Mouse (Mus musculus) CH12.LX (cell line): Measurements from ENCODE around the gene Ccr10. TPM values are rescaled to one million over a fixed set of nuclear protein-coding genes. Genes with fewer than 3 reads are reported as not detected.

Experiments
- DNase-seq: peaks from one replicate; pipeline ENCODE4 v3.0.0-alpha.2; 2013; ENCODE audit errors: extremely low read depth
- H3K27ac ChIP-seq: 2 replicates; pipeline ENCODE4 v1.5.1; 2012; ENCODE audit warnings: low read depth, mild to moderate bottlenecking, control low read depth, moderate library complexity; ENCODE audit not compliant: insufficient read depth
- H3K27me3 ChIP-seq: replicated peaks from 2 replicates; pipeline ENCODE3; 2012; ENCODE audit warnings: inconsistent platforms
- H3K36me3 ChIP-seq, 2 experiments: replicated peaks in 1 of 2; 2 replicates each; pipeline versions ENCODE3 to v1.6.1; 2012; ENCODE audit warnings: inconsistent platforms in 1 of 2, low read length in 1 of 2, mild to moderate bottlenecking in 1 of 2, mixed read lengths in 1 of 2, moderate library complexity in 1 of 2; ENCODE audit not compliant: control insufficient read depth in 1 of 2, insufficient read depth in 1 of 2
- H3K4me1 ChIP-seq, 2 experiments: 2 replicates each; pipeline ENCODE4 v1.6.1; 2012; ENCODE audit warnings: inconsistent platforms in 1 of 2, moderate library complexity in 1 of 2; ENCODE audit not compliant: insufficient read depth in 2 of 2, control insufficient read depth in 1 of 2
- H3K4me2 ChIP-seq: 2 replicates; pipeline ENCODE4 v1.6.1; 2012; ENCODE audit warnings: low read depth, mild to moderate bottlenecking, control low read depth; ENCODE audit not compliant: poor library complexity, insufficient read depth, severe bottlenecking
- H3K4me3 ChIP-seq, 3 experiments: fragments of 150-350 bp in 1 of 3; sonication (generic) in 1 of 3; replicated peaks in 1 of 3; 2 replicates each; pipeline versions ENCODE3 to v1.5.1; 2011 to 2012; ENCODE audit warnings: low read depth in 2 of 3, low read length in 2 of 3, mild to moderate bottlenecking in 2 of 3, moderate library complexity in 2 of 3, control low read depth in 1 of 3, improper control_type of control experiment in 1 of 3, inconsistent platforms in 1 of 3, mixed read lengths in 1 of 3; ENCODE audit not compliant: poor library complexity in 1 of 3
- H3K79me2 ChIP-seq: replicated peaks from 2 replicates; pipeline ENCODE4 v1.6.1; 2012; ENCODE audit warnings: mild to moderate bottlenecking, moderate library complexity; ENCODE audit not compliant: control insufficient read depth, poor library complexity, insufficient read depth, severe bottlenecking; ENCODE audit errors: extremely low read depth
- H3K9ac ChIP-seq: 2 replicates; pipeline ENCODE4 v1.6.1; 2012; ENCODE audit warnings: low read depth, mild to moderate bottlenecking, control low read depth, moderate library complexity; ENCODE audit not compliant: insufficient read depth
- H3K9me3 ChIP-seq: replicated peaks from 2 replicates; pipeline ENCODE3; 2012; ENCODE audit warnings: low read length, inconsistent platforms, mixed read lengths
- BHLHE40 ChIP-seq: IDR thresholded peaks from 2 replicates; pipeline ENCODE4 v1.6.1; 2011; ENCODE audit warnings: mild to moderate bottlenecking, low read depth, low read length, improper control_type of control experiment
- CHD2 ChIP-seq: IDR thresholded peaks from 2 replicates; pipeline ENCODE4 v1.6.1; 2011; ENCODE audit warnings: low read length, improper control_type of control experiment
- EP300 ChIP-seq: IDR thresholded peaks from 2 replicates; pipeline ENCODE4 v1.6.1; 2011; ENCODE audit warnings: low read length, improper control_type of control experiment
- ETS1 ChIP-seq: conservative IDR thresholded peaks from 2 replicates; pipeline ENCODE4 v1.6.1; 2012; ENCODE audit warnings: low read depth, mild to moderate bottlenecking, inconsistent platforms, low read length, improper control_type of control experiment, moderate library complexity
- HCFC1 ChIP-seq: IDR thresholded peaks from 2 replicates; pipeline ENCODE4 v1.6.1; 2012; ENCODE audit warnings: low read depth, mild to moderate bottlenecking, inconsistent platforms, low read length, improper control_type of control experiment
- KAT2A ChIP-seq: IDR thresholded peaks from 2 replicates; pipeline ENCODE4 v1.6.1; 2012; ENCODE audit warnings: low read length, improper control_type of control experiment, inconsistent platforms; ENCODE audit not compliant: insufficient replicate concordance
- MAZ ChIP-seq: IDR thresholded peaks from 2 replicates; pipeline ENCODE4 v1.6.1; 2012; ENCODE audit warnings: low read depth, mild to moderate bottlenecking, inconsistent platforms, low read length, improper control_type of control experiment, moderate library complexity
- MEF2A ChIP-seq: IDR thresholded peaks from 2 replicates; pipeline ENCODE4 v1.6.1; 2014; ENCODE audit warnings: low read depth, mild to moderate bottlenecking, inconsistent platforms, low read length, improper control_type of control experiment, borderline replicate concordance
- MYC ChIP-seq: IDR thresholded peaks from 2 replicates; pipeline ENCODE4 v1.6.1; 2011; ENCODE audit warnings: low read depth, mild to moderate bottlenecking, improper control_type of control experiment, low read length
- NRF1 ChIP-seq: IDR thresholded peaks from 2 replicates; pipeline ENCODE4 v1.6.1; 2014; ENCODE audit warnings: low read depth, mild to moderate bottlenecking, inconsistent platforms, low read length, improper control_type of control experiment, moderate library complexity
- POLR2AphosphoS2 ChIP-seq: IDR thresholded peaks from 2 replicates; pipeline ENCODE4 v1.6.1; 2011; ENCODE audit warnings: low read depth, low read length, improper control_type of control experiment
- RAD21 ChIP-seq: IDR thresholded peaks from 2 replicates; pipeline ENCODE4 v1.6.1; 2011; ENCODE audit warnings: low read depth, mild to moderate bottlenecking, low read length, improper control_type of control experiment, moderate library complexity
- SMC3 ChIP-seq: IDR thresholded peaks from 2 replicates; pipeline ENCODE4 v1.6.1; 2011; ENCODE audit warnings: low read depth, low read length, improper control_type of control experiment
- TBP ChIP-seq: conservative IDR thresholded peaks from 2 replicates; pipeline ENCODE4 v1.6.1; 2011; ENCODE audit warnings: low read depth, low read length, improper control_type of control experiment
- TCF12 ChIP-seq: IDR thresholded peaks from 2 replicates; pipeline ENCODE4 v1.6.1; 2014; ENCODE audit warnings: low read depth, mild to moderate bottlenecking, inconsistent platforms, low read length, improper control_type of control experiment
- UBTF ChIP-seq: IDR thresholded peaks from 2 replicates; pipeline ENCODE4 v1.6.1; 2012; ENCODE audit warnings: low read depth, mild to moderate bottlenecking, inconsistent platforms, low read length, improper control_type of control experiment, moderate library complexity
- USF1 ChIP-seq: IDR thresholded peaks from 2 replicates; pipeline ENCODE4 v1.6.1; 2014; ENCODE audit warnings: low read depth, mild to moderate bottlenecking, inconsistent platforms, low read length, improper control_type of control experiment
- ZC3H11A ChIP-seq: IDR thresholded peaks from 2 replicates; pipeline ENCODE4 v1.6.1; 2012; ENCODE audit warnings: low read depth, mild to moderate bottlenecking, inconsistent platforms, low read length, improper control_type of control experiment
- dilution Hi-C: fragments of 300-500 bp; cut with MboI; formaldehyde crosslinking; loops from 2 replicates; pipeline ENCODE4 v1.14.3; 2020; ENCODE audit warnings: low sequenced_read_pairs; ENCODE audit not compliant: extremely low pct_unique_long_range_greater_than_20kb, extremely low pct_ligation_motif_present
- in situ Hi-C: fragments of 300-500 bp; cut with MboI; formaldehyde crosslinking; loops from 3 replicates; pipeline ENCODE4 v1.14.3; 2019; ENCODE audit warnings: low sequenced_read_pairs, low pct_ligation_motif_present, low pct_unique_long_range_greater_than_20kb, mixed read lengths
- polyA plus RNA-seq: library from polyadenylated mRNA; unstranded; fragments of >175 nt; gene quantifications from 2 replicates; pipeline ENCODE4 v1.2.1, GENCODE M21; 2012; ENCODE audit warnings: low read depth; ENCODE audit not compliant: insufficient read length
- total RNA-seq, 2 experiments: library from RNA; depleted of rRNA; stranded (reverse); fragments of 300-350 nt in 1 of 2; fragments of >200 nt in 1 of 2; gene quantifications; 2 replicates each; pipeline ENCODE4 v1.2.3; 2012 to 2014

The Ccr10 gene
- total and polyA plus RNA-seq, 3 experiments: 12.3 to 29.6 (median 17.2) TPM

GRCm38 (mm10) chr11:101180846-101181740 is 5.8 kb upstream of the Ccr10 start (continued):
- TF ChIP-seq SMC3 (peak; percentile 90), EP300 (no peak), MEF2A (no peak), NRF1 (no peak), USF1 (no peak), TCF12 (no peak), MAZ (no peak), RAD21 (peak; percentile 88), BHLHE40 (no peak), UBTF (no peak), POLR2AphosphoS2 (no peak; the same call in 1 of the 2 replicates), HCFC1 (no peak; the same call in 1 of the 2 replicates)

GRCm38 (mm10) chr11:101180261-101180660 is 5.0 kb upstream of the Ccr10 start:
- Histone ChIP-seq H3K27ac (no peak overlapping the region), H3K4me3 (no peak overlapping the region), H3K79me2 (peaks cover 12% of the 10 kb centered on the region), H3K36me3 (peaks cover 48 to 75% of the 10 kb centered on the region in 2 experiments), H3K9ac (no peak overlapping the region), H3K4me2 (no peak overlapping the region), H3K27me3 (no peaks in the 10 kb centered on the region), H3K4me1 (peaks cover 7 to 42% of the 10 kb centered on the region in 2 experiments), H3K9me3 (no peaks in the 10 kb centered on the region)
- TF ChIP-seq ETS1 (no peak), TBP (no peak), ZC3H11A (no peak), KAT2A (no peak), POLR2AphosphoS2 (no peak), CHD2 (no peak), MYC (no peak)
- in situ Hi-C loops: loop anchor here (5.0 kb wide), 1 partner anchor 98 kb away; the partner anchor contains the start of gene Coasy
- DNase-seq: no peak
- dilution Hi-C loops: no loop called here
